Mouse (Mus musculus) spleen, postnatal 36 days (tissue): ENCODE measurements around the gene Atp1a3.

ENCODE experiments used
- DNase-seq, 2 experiments: peaks; one replicate each; pipeline ENCODE4 v3.0.0; 2022; ENCODE audit warnings: low spot score in 2 of 2, mixed read lengths in 1 of 2

Gene Atp1a3

GRCm38 (mm10) chr7:24964288-24964687 lies 41.5 kb downstream of the Atp1a3 start:
- DNase-seq: no peak

GRCm38 (mm10) chr7:24955226-24955625 lies 50.5 kb downstream of the Atp1a3 start:
- DNase-seq: no peak

GRCm38 (mm10) chr7:24954450-24954849 lies 51.3 kb downstream of the Atp1a3 start:
- DNase-seq: peak; percentile 77 to 78

GRCm38 (mm10) chr7:24953966-24954365 lies 51.8 kb downstream of the Atp1a3 start:
- no peak for DNase-seq

GRCm38 (mm10) chr7:24949958-24950623 lies 55.7 kb downstream of the Atp1a3 start:
- peak; percentile 69 to 77 for DNase-seq

- no peak for DNase-seq
These were observed 57.0 kb downstream of the Atp1a3 start for GRCm38 (mm10) chr7:24948774-24949173.

- DNase-seq: no peak
These were observed 58.3 kb downstream of the Atp1a3 start for GRCm38 (mm10) chr7:24947316-24948048.

- DNase-seq: no peak
These were observed 61.4 kb downstream of the Atp1a3 start, which contains the start of gene Gm4881 for GRCm38 (mm10) chr7:24944257-24944950. TSS of gene Gm4881 (minus strand) at chr7:24944494.

GRCm38 (mm10) chr7:24943641-24944040 lies 62.1 kb downstream of the Atp1a3 start:
- DNase-seq: no peak

GRCm38 (mm10) chr7:24931651-24932050 lies 74.1 kb downstream of the Atp1a3 start:
- DNase-seq: no peak

GRCm38 (mm10) chr7:24930475-24930874 lies 75.3 kb downstream of the Atp1a3 start:
- no peak for DNase-seq
